Mouse (Mus musculus) brown adipose tissue, adult 24 weeks (tissue): ENCODE data around the gene 4930535I16Rik. TPM values are rescaled to one million over a fixed set of nuclear protein-coding genes. Genes with fewer than 3 reads are reported as not detected.
A peak's percentile ranks its signal among the peaks of the same experiment; 100 is the strongest.

Experiments used
- H3K27ac ChIP-seq: fragments of 200-500 bp; replicated peaks from 2 replicates; pipeline ENCODE4 v1.5.1; 2012; ENCODE audit warnings: low read depth, mild to moderate bottlenecking, low read length
- H3K4me1 ChIP-seq: fragments of 200-500 bp; 2 replicates; pipeline ENCODE4 v1.6.1; 2012; ENCODE audit warnings: low read length, mixed read lengths; ENCODE audit not compliant: control insufficient read depth, insufficient read depth, insufficient read length
- H3K4me3 ChIP-seq: fragments of 200-500 bp; 2 replicates; pipeline ENCODE4 v1.5.1; 2012; ENCODE audit warnings: low read depth, mild to moderate bottlenecking, low read length, moderate library complexity; ENCODE audit not compliant: insufficient read depth
- polyA plus RNA-seq: library from polyadenylated mRNA; stranded (reverse); fragments of >200 nt; gene quantifications from 2 replicates; pipeline ENCODE4 v1.2.4, GENCODE M21; 2012; ENCODE audit not compliant: missing spikeins, insufficient read depth, insufficient read length

4930535I16Rik gene
- polyA plus RNA-seq, 1 experiment: not detected

GRCm38 (mm10) chr4:123927961-123928360 lies 10.1 kb upstream of the 4930535I16Rik start:
- no peak overlapping the region for H3K4me3 ChIP-seq
- H3K27ac ChIP-seq: no peak overlapping the region
- H3K4me1 ChIP-seq: no peaks in the 10 kb centered on the region

GRCm38 (mm10) chr4:123921055-123921565 lies 3.3 kb upstream of the 4930535I16Rik start:
- Histone ChIP-seq H3K4me1 (peaks cover 10% of the 10 kb centered on the region), H3K27ac (peak overlapping the region; percentile 74), H3K4me3 (no peak overlapping the region)

- Histone ChIP-seq H3K4me3 (peak overlapping the region; percentile 97), H3K27ac (peak overlapping the region; percentile 23; the same call in 1 of the 2 replicates), H3K4me1 (peaks cover 10% of the 10 kb centered on the region)
Measured at GRCm38 (mm10) chr4:123918851-123919250, 1.0 kb upstream of the 4930535I16Rik start.

GRCm38 (mm10) chr4:123916748-123917547 lies 874 bp downstream of the 4930535I16Rik start, which contains the start of gene Rragc:
Gene Rragc (plus strand): TSS chr4:123917446.
- Histone ChIP-seq H3K27ac (peak within 1 kb of the TSS; percentile 86), H3K4me3 (peak within 1 kb of the TSS; percentile 97), H3K4me1 (peaks cover 10% of the 10 kb centered on the region)

GRCm38 (mm10) chr4:123912431-123912830 lies 5.4 kb downstream of the 4930535I16Rik start:
- Histone ChIP-seq H3K4me3 (no peak overlapping the region), H3K4me1 (no peaks in the 10 kb centered on the region), H3K27ac (no peak overlapping the region)

GRCm38 (mm10) chr4:123911503-123911902 lies 6.3 kb downstream of the 4930535I16Rik start:
- Histone ChIP-seq H3K4me1 (no peaks in the 10 kb centered on the region), H3K4me3 (no peak overlapping the region), H3K27ac (no peak overlapping the region)

GRCm38 (mm10) chr4:123905126-123905668 lies 12.6 kb downstream of the 4930535I16Rik start:
- no peak overlapping the region; the same call in 1 of the 2 replicates for H3K27ac ChIP-seq
- peaks cover 2% of the 10 kb centered on the region; the same call in 1 of the 2 replicates for H3K4me1 ChIP-seq
- peak overlapping the region; percentile 71 for H3K4me3 ChIP-seq

- Histone ChIP-seq H3K4me1 (peaks cover 2% of the 10 kb centered on the region; the same call in 1 of the 2 replicates), H3K27ac (peak within 1 kb of the TSS; percentile 79), H3K4me3 (peak within 1 kb of the TSS; percentile 71)
Measured at GRCm38 (mm10) chr4:123904333-123905125, 13.3 kb downstream of the 4930535I16Rik start, which contains the start of gene Mycbp. Gene Mycbp (plus strand): TSS chr4:123904832.

- Histone ChIP-seq H3K27ac (no peak overlapping the region), H3K4me1 (peaks cover 2% of the 10 kb centered on the region; the same call in 1 of the 2 replicates)
Measured at GRCm38 (mm10) chr4:123903432-123903831, 14.4 kb downstream of the 4930535I16Rik start.

GRCm38 (mm10) chr4:123898696-123899095 lies 19.1 kb downstream of the 4930535I16Rik start:
- no peaks in the 10 kb centered on the region for H3K4me1 ChIP-seq
- no peak overlapping the region for H3K27ac ChIP-seq
- no peak overlapping the region for H3K4me3 ChIP-seq

More at GRCm38 (mm10) chr4:123903432-123903831, 14.4 kb downstream of the 4930535I16Rik start:
- H3K4me3 ChIP-seq: no peak overlapping the region

GRCm38 (mm10) chr4:123894295-123894694 lies 23.5 kb downstream of the 4930535I16Rik start:
- H3K4me3 ChIP-seq: no peak overlapping the region
- no peak overlapping the region for H3K27ac ChIP-seq
- H3K4me1 ChIP-seq: no peaks in the 10 kb centered on the region

- H3K4me1 ChIP-seq: no peaks in the 10 kb centered on the region
- no peak overlapping the region for H3K4me3 ChIP-seq
- no peak overlapping the region for H3K27ac ChIP-seq
Measured at GRCm38 (mm10) chr4:123893726-123894125, 24.1 kb downstream of the 4930535I16Rik start.
